Mouse (Mus musculus) midbrain, embryonic 15.5 days (tissue): ENCODE measurements around the gene Crabp2. TPM values are rescaled to one million over a fixed set of nuclear protein-coding genes. Genes with fewer than 3 reads are reported as not detected.

Experiments
- ATAC-seq: fragments of 200-750 bp; cut with Nextera tagmentation; replicated peaks from 2 replicates; pipeline ENCODE4 v1.8.0; 2017; ENCODE audit warnings: moderate TSS enrichment
- H3K27ac ChIP-seq: fragments of 300-500 bp; sonication (generic); 2 replicates; pipeline ENCODE4 v1.5.1; 2015; ENCODE audit warnings: mild to moderate bottlenecking, inconsistent platforms
- H3K27me3 ChIP-seq: fragments of 300-500 bp; sonication (generic); replicated peaks from 2 replicates; pipeline ENCODE4 v1.6.1; 2015; ENCODE audit warnings: inconsistent platforms
- H3K36me3 ChIP-seq: fragments of 300-500 bp; sonication (generic); replicated peaks from 2 replicates; pipeline ENCODE4 v1.6.1; 2015; ENCODE audit warnings: inconsistent platforms
- H3K4me1 ChIP-seq: fragments of 300-500 bp; sonication (generic); 2 replicates; pipeline ENCODE4 v1.6.1; 2015; ENCODE audit warnings: inconsistent platforms
- H3K4me2 ChIP-seq: fragments of 300-500 bp; sonication (generic); 2 replicates; pipeline ENCODE4 v1.6.1; 2015; ENCODE audit warnings: inconsistent platforms, mild to moderate bottlenecking, moderate library complexity
- H3K4me3 ChIP-seq: fragments of 300-500 bp; sonication (generic); 2 replicates; pipeline ENCODE4 v1.5.1; 2015; ENCODE audit warnings: mild to moderate bottlenecking, inconsistent platforms
- H3K9ac ChIP-seq: fragments of 300-500 bp; sonication (generic); 2 replicates; pipeline ENCODE4 v1.6.1; 2015; ENCODE audit warnings: mild to moderate bottlenecking, inconsistent platforms
- H3K9me3 ChIP-seq: fragments of 300-500 bp; sonication (generic); 2 replicates; pipeline ENCODE4 v1.6.1; 2016; ENCODE audit warnings: inconsistent platforms
- WGBS: fragments of 180-500 bp; shearing (Covaris S2); methylation state at CpG from one replicate; pipeline ENCODE4 v1.1.7; 2015; ENCODE audit warnings: mixed read lengths; 5-methylcytosine and 5-hydroxymethylcytosine counted together
- polyA plus RNA-seq: library from polyadenylated mRNA; unstranded; fragments of >200 nt; fragmentation: Nextera tagmentation; extraction: Ambion mirVana; gene quantifications from 2 replicates; pipeline ENCODE4 v1.2.1, GENCODE M21; 2015

The Crabp2 gene
- polyA plus RNA-seq, 1 experiment from 2014 or later: 44.8 TPM

GRCm38 (mm10) chr3:87909874-87910273 lies 38.6 kb upstream of the Crabp2 start:
- peaks cover 10% of the 10 kb centered on the region for H3K36me3 ChIP-seq
- no peak overlapping the region for H3K9ac ChIP-seq
- H3K4me2 ChIP-seq: peak overlapping the region; percentile 60
- ATAC-seq: no peak
- WGBS: 7% methylated on average over 4 of the region's 4 CpGs
- no peaks in the 10 kb centered on the region for H3K27me3 ChIP-seq
- no peaks in the 10 kb centered on the region for H3K9me3 ChIP-seq
- peaks cover 43% of the 10 kb centered on the region for H3K4me1 ChIP-seq
- no peak overlapping the region; the same call in 1 of the 2 replicates for H3K4me3 ChIP-seq
- peak overlapping the region; percentile 81 for H3K27ac ChIP-seq

GRCm38 (mm10) chr3:87910573-87911141 lies 37.8 kb upstream of the Crabp2 start:
- no peak for ATAC-seq
- 1% methylated on average over 12 of the region's 12 CpGs for WGBS

GRCm38 (mm10) chr3:87913491-87913890 lies 35.0 kb upstream of the Crabp2 start:
- H3K9me3 ChIP-seq: no peaks in the 10 kb centered on the region
- H3K4me3 ChIP-seq: no peak overlapping the region
- H3K36me3 ChIP-seq: peaks cover 18% of the 10 kb centered on the region
- no peak overlapping the region for H3K4me2 ChIP-seq
- no peak overlapping the region for H3K9ac ChIP-seq
- no peak for ATAC-seq
- peaks cover 26% of the 10 kb centered on the region for H3K4me1 ChIP-seq
- H3K27ac ChIP-seq: no peak overlapping the region
- 87% methylated on average over 7 of the region's 7 CpGs for WGBS
- no peaks in the 10 kb centered on the region for H3K27me3 ChIP-seq

More at GRCm38 (mm10) chr3:87910573-87911141, 37.8 kb upstream of the Crabp2 start:
- H3K36me3 ChIP-seq: peaks cover 16% of the 10 kb centered on the region
- peak overlapping the region; percentile 42 for H3K4me3 ChIP-seq
- peaks cover 42% of the 10 kb centered on the region for H3K4me1 ChIP-seq
- peak overlapping the region; percentile 60 for H3K4me2 ChIP-seq
- H3K27me3 ChIP-seq: no peaks in the 10 kb centered on the region
- H3K9me3 ChIP-seq: no peaks in the 10 kb centered on the region
- peak overlapping the region; percentile 81 for H3K27ac ChIP-seq
- peak overlapping the region; percentile 45 for H3K9ac ChIP-seq

- no peak for ATAC-seq
- H3K27me3 ChIP-seq: no peaks in the 10 kb centered on the region
- no peaks in the 10 kb centered on the region for H3K9me3 ChIP-seq
- WGBS: 96% methylated on average over 10 of the region's 10 CpGs
- H3K27ac ChIP-seq: no peak overlapping the region
- peaks cover 18% of the 10 kb centered on the region for H3K36me3 ChIP-seq
- H3K4me1 ChIP-seq: peaks cover 25% of the 10 kb centered on the region
- no peak overlapping the region for H3K4me3 ChIP-seq
- H3K4me2 ChIP-seq: no peak overlapping the region
- no peak overlapping the region for H3K9ac ChIP-seq
These were observed 34.6 kb upstream of the Crabp2 start for GRCm38 (mm10) chr3:87913891-87914290.

DNA sequence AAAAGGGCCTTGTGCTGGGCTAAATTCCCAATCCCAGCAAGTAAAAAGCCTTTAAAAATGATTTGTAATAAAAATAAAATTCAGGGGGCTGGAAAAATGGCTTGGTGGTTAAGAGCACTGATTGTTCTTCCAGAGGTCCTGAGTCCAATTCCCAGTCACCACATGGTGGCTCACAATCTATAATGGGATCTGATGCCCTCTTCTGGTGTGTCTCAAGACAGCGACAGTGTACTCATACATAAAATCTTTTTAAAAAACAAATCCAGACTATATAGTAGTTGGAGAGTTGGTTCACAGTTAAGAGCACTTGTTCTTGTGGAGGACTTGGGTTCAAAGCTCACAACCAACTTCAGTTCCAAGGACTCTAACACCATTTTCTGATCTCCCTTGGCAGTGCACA lies 31.5 kb upstream of the Crabp2 start:
- Histone ChIP-seq H3K36me3 (peaks cover 22% of the 10 kb centered on the region), H3K9ac (no peak overlapping the region), H3K4me2 (no peak overlapping the region), H3K4me3 (no peak overlapping the region), H3K27ac (no peak overlapping the region), H3K27me3 (no peaks in the 10 kb centered on the region), H3K9me3 (no peaks in the 10 kb centered on the region), H3K4me1 (peaks cover 19% of the 10 kb centered on the region)
- WGBS: 90% methylated on average over 1 of the region's 1 CpGs
- ATAC-seq: no peak

- Histone ChIP-seq H3K27ac (peak overlapping the region; percentile 63; the same call in 1 of the 2 replicates), H3K9me3 (no peaks in the 10 kb centered on the region), H3K27me3 (no peaks in the 10 kb centered on the region), H3K36me3 (peaks cover 36% of the 10 kb centered on the region), H3K4me1 (peaks cover 19% of the 10 kb centered on the region), H3K4me2 (peak overlapping the region; percentile 74), H3K4me3 (no peak overlapping the region), H3K9ac (no peak overlapping the region)
- 95% methylated on average over 1 of the region's 1 CpGs for WGBS
- ATAC-seq: peak; percentile 7; the same call in 1 of the 2 replicates
These were observed 29.9 kb upstream of the Crabp2 start for GRCm38 (mm10) chr3:87918551-87918950.

DNA sequence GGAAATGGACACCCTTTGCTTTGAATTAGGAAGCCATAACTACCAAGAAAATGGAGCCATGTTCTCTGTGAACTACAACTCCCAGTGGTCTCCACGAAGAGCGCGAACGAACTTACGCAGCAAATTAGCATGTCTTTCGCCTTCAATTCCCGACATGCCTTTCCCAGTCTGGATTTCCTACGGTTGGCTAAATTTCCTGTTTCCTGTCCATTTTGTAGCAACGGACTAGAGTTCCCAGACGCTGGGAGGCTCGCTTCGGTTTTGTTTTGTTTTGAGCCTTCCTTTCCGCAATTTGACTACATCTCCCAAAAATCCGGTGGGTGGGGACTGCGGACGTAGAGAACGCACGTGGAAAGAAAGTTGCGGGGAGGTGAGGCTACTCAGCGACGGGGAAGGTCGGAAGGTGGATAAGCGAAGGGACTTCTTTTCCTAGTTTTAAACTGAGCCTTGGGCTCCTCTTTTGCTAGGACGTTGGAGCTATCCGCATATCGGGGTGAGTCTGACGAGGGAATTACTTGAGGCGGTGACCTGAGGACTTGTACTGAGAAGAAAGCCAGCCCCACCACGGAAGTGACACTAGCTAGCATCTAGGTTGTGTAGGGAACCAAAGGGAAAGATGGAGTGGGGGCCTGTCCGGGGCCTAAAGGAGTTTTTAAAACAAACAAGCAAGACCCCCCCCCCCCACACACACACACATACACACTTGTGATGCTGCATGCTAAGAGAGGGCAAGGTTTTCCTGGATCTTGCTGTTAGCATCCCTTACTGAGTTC lies 28.9 kb upstream of the Crabp2 start, which contains the start of gene Mrpl24:
Gene Mrpl24 (plus strand): TSS at position 171 of the 773 bp plus-strand sequence.
- peak within 1 kb of the TSS; percentile 63 for H3K27ac ChIP-seq
- WGBS: under 1% methylated on average over 30 of the region's 30 CpGs
- H3K4me3 ChIP-seq: peak within 1 kb of the TSS; percentile 65
- H3K4me2 ChIP-seq: peak within 1 kb of the TSS; percentile 74
- H3K9ac ChIP-seq: peak within 1 kb of the TSS; percentile 47
- H3K36me3 ChIP-seq: peaks cover 37% of the 10 kb centered on the region
- H3K9me3 ChIP-seq: no peaks in the 10 kb centered on the region
- no peaks in the 10 kb centered on the region for H3K27me3 ChIP-seq
- H3K4me1 ChIP-seq: peaks cover 19% of the 10 kb centered on the region
- ATAC-seq: peak; percentile 83

DNA sequence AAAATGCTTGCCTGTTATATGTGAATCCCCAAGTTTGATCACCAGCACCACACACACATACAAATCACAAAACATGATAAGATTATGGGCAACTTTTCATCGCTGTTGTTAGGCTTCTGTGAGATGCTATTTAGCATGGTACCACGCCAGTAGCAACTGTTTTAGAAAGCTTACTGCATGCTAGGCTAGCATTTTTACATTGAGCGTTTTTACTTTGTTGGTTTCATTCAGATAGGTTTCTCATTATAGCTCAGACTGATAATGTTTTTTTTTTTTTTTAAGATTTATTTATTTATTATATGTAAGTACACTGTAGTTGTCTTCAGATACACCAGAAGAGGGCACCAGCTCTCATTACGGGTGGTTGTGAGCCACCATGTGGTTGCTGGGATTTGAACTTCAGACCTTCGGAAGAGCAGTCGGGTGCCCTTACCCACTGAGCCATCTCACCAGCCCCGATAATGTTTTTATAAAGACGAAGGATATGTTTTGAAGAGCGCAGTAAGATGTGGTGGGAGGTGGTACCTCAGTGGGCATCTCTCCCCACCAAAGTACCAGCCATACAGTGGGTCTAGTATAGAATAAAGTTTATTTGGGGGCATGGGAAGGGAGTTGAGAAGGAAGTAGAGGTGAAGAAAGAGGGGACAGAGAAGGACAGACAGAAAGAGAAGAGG lies 28.1 kb upstream of the Crabp2 start:
- Histone ChIP-seq H3K9me3 (no peaks in the 10 kb centered on the region), H3K4me3 (peak overlapping the region; percentile 65), H3K4me2 (peak overlapping the region; percentile 74), H3K27ac (no peak overlapping the region), H3K9ac (peak overlapping the region; percentile 47; the same call in 1 of the 2 replicates), H3K36me3 (peaks cover 38% of the 10 kb centered on the region; the same call in 1 of the 2 replicates), H3K4me1 (peaks cover 19% of the 10 kb centered on the region), H3K27me3 (no peaks in the 10 kb centered on the region)
- ATAC-seq: no peak
- 69% methylated on average over 9 of the region's 9 CpGs for WGBS

- 93% methylated on average over 7 of the region's 7 CpGs for WGBS
These were observed 23.5 kb upstream of the Crabp2 start for GRCm38 (mm10) chr3:87924996-87925395.

DNA sequence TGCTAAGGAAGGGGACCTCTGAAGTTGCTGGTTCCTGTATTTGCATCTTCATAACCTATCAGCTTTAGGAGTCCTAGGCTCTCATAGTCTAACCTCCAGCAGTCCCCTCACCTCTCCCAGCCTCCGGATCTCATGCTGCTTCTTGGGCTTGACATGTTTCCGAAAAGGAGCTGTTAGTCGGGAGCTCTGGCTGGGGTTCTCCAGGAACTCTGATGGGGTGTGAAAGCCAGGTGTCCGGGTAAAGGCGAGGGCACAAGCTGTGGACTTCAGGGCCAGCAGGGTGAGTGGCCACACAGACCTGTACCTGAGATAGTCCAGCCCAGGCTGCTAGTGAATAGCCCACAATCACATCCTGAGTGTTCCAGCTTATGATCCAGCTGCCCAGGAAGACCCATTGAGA lies 21.0 kb upstream of the Crabp2 start:
- Histone ChIP-seq H3K36me3 (peaks cover 33% of the 10 kb centered on the region; the same call in 1 of the 2 replicates), H3K4me2 (no peak overlapping the region), H3K27ac (no peak overlapping the region), H3K9me3 (no peaks in the 10 kb centered on the region), H3K4me1 (peaks cover 25% of the 10 kb centered on the region), H3K9ac (no peak overlapping the region), H3K27me3 (no peaks in the 10 kb centered on the region), H3K4me3 (no peak overlapping the region)
- no peak for ATAC-seq
- WGBS: 85% methylated on average over 5 of the region's 5 CpGs

More at GRCm38 (mm10) chr3:87924996-87925395, 23.5 kb upstream of the Crabp2 start:
- no peak overlapping the region for H3K4me3 ChIP-seq
- no peak overlapping the region for H3K4me2 ChIP-seq
- H3K36me3 ChIP-seq: peaks cover 37% of the 10 kb centered on the region; the same call in 1 of the 2 replicates
- H3K9me3 ChIP-seq: no peaks in the 10 kb centered on the region
- ATAC-seq: no peak
- no peaks in the 10 kb centered on the region for H3K27me3 ChIP-seq
- no peak overlapping the region for H3K27ac ChIP-seq
- H3K9ac ChIP-seq: no peak overlapping the region
- peaks cover 18% of the 10 kb centered on the region for H3K4me1 ChIP-seq

DNA sequence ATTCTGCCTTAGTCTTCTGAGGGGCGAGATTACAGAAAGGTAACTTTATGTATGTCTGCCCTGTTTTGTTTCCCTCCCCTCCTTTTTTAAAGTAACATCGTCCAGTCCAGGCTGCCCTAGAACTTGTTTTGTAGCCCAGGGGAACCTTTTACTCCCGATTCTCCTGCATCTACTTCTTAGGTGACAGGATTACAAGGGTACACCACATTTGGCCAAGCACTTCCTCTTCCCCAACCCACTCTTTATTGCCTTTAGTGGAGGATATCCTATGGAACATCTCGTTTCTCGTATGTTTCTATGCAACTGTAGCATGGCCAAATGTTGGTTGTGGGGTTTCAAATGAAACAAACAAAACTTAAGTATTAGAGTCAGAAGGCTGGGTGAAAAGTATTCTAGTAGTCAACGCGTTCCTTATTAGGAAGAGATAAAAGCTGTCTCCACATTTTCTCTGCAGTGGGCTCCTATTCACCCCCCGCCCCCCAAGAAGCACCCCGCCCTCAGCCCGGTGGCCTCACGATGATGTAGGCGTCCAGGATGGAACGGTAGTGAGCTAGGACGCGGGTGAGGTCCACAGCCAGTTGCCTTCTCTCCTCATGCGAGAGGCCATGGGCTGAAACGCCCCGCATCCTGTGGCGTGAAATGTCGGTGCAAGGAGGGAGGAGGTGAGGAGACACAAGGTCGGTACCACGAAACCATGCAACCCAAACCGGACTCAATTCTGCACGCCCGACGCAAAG lies 19.0 kb upstream of the Crabp2 start:
- Histone ChIP-seq H3K36me3 (peaks cover 14% of the 10 kb centered on the region; the same call in 1 of the 2 replicates), H3K4me2 (peak overlapping the region; percentile 77), H3K9me3 (no peaks in the 10 kb centered on the region), H3K4me3 (peak overlapping the region; percentile 88), H3K9ac (peak overlapping the region; percentile 82), H3K27me3 (no peaks in the 10 kb centered on the region), H3K4me1 (peaks cover 39% of the 10 kb centered on the region), H3K27ac (peak overlapping the region; percentile 92)
- ATAC-seq: peak; percentile 73
- WGBS: 7% methylated on average over 26 of the region's 26 CpGs
